Mouse (Mus musculus): Measurements from ENCODE around the gene Foxj3. TPM values are rescaled to one million over a fixed set of nuclear protein-coding genes. Genes with fewer than 3 reads are reported as not detected.
"Not testable (repeated sequence)": the region's sequence is repeated elsewhere in the genome, so short reads cannot be mapped to it uniquely, and the experiment has no call there.

The Foxj3 gene
- polyA plus RNA-seq, 1 experiment from 2014 or later = 32.6 TPM

GRCm38 (mm10) chr4:119588037-119588436 is 51.2 kb downstream of the Foxj3 start:
- H3K9me3 ChIP-seq = no peaks in the 10 kb centered on the region
- no peak overlapping the region for H3K27ac ChIP-seq
- 99% methylated on average over 2 of the region's 2 CpGs for WGBS
- H3K36me3 ChIP-seq (replicated peaks) = peaks cover 12% of the 10 kb centered on the region
- no peak overlapping the region for H3K4me3 ChIP-seq (replicated peaks)
- no peak for ATAC-seq (ENCODE audit: low FRiP score)
- H3K4me1 ChIP-seq = peaks cover 6% of the 10 kb centered on the region; the same call in 1 of the 2 replicates
- H3K9ac ChIP-seq = no peak overlapping the region
- no peak overlapping the region for H3K4me2 ChIP-seq
- H3K27me3 ChIP-seq = no peaks in the 10 kb centered on the region

GRCm38 (mm10) chr4:119589423-119589822 is 52.6 kb downstream of the Foxj3 start:
- no peak overlapping the region for H3K4me2 ChIP-seq
- ATAC-seq (ENCODE audit: low FRiP score) = no peak
- H3K9me3 ChIP-seq = no peaks in the 10 kb centered on the region
- H3K27ac ChIP-seq = no peak overlapping the region
- WGBS = 94% methylated on average over 2 of the region's 2 CpGs
- no peak overlapping the region for H3K9ac ChIP-seq
- peaks cover 12% of the 10 kb centered on the region for H3K36me3 ChIP-seq (replicated peaks)
- peaks cover 6% of the 10 kb centered on the region; the same call in 1 of the 2 replicates for H3K4me1 ChIP-seq
- H3K27me3 ChIP-seq = no peaks in the 10 kb centered on the region
- H3K4me3 ChIP-seq (replicated peaks) = no peak overlapping the region

DNA sequence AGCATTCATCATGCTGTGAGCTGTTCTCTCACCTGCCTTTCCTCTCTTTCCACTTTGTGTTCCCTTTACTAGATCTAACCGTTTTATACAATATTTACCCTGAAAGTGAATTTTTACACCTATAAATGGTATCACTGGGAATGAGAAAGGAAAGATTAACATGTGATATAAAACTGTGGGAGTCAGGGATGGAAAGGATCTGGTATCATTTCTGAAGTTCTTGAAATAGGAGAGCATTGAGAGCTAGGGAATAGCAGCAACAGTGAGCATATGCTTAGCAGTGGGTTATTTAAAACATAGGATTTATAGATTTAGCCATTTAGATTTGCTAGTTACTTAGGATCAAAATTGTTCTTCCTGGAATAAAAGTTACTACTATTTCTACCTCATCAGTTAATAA is 53.2 kb downstream of the Foxj3 start:
- no peak overlapping the region for H3K27ac ChIP-seq
- H3K36me3 ChIP-seq (replicated peaks) = peaks cover 12% of the 10 kb centered on the region
- WGBS = 91% methylated on average over 1 of the region's 1 CpGs
- H3K4me2 ChIP-seq = no peak overlapping the region
- no peaks in the 10 kb centered on the region for H3K27me3 ChIP-seq
- no peak overlapping the region for H3K9ac ChIP-seq
- H3K9me3 ChIP-seq = no peaks in the 10 kb centered on the region
- H3K4me1 ChIP-seq = peaks cover 6% of the 10 kb centered on the region; the same call in 1 of the 2 replicates
- ATAC-seq (ENCODE audit: low FRiP score) = no peak
- no peak overlapping the region for H3K4me3 ChIP-seq (replicated peaks)

GRCm38 (mm10) chr4:119592479-119592878 is 55.7 kb downstream of the Foxj3 start:
- H3K27me3 ChIP-seq = no peaks in the 10 kb centered on the region
- no peak for ATAC-seq (ENCODE audit: low FRiP score)
- H3K4me3 ChIP-seq (replicated peaks) = no peak overlapping the region
- H3K4me2 ChIP-seq = no peak overlapping the region
- H3K9ac ChIP-seq = no peak overlapping the region
- no peak overlapping the region for H3K27ac ChIP-seq
- H3K9me3 ChIP-seq = no peaks in the 10 kb centered on the region
- WGBS = 71% methylated on average over 3 of the region's 3 CpGs
- H3K4me1 ChIP-seq = peaks cover 6% of the 10 kb centered on the region; the same call in 1 of the 2 replicates
- peaks cover 6% of the 10 kb centered on the region; the same call in 1 of the 2 replicates for H3K36me3 ChIP-seq (replicated peaks)

GRCm38 (mm10) chr4:119594331-119594730 is 57.5 kb downstream of the Foxj3 start:
- WGBS = 93% methylated on average over 14 of the region's 14 CpGs
- no peaks in the 10 kb centered on the region for H3K9me3 ChIP-seq

DNA sequence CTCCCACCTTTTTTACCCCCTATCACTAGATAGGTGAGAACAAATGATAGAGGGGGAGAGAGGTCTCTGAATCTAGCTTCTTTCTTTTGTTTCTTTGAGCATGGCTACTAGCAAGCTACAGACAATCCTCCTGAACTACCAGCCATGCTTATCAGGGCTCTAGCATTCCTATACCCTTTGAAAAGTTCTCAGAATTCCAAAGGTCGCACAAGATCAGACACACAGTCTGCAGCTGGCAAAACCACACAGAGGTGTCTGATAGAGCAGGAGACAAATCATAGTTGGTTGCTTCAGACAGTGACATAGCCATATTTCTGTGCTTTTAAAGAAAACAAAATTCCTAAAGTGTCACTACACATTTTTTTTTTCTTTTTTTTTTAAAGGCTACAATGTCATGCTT is 62.8 kb downstream of the Foxj3 start:
- Histone ChIP-seq H3K27ac (no peak overlapping the region), H3K36me3 (replicated peaks) (peaks cover 9% of the 10 kb centered on the region), H3K4me1 (no peaks in the 10 kb centered on the region), H3K4me3 (replicated peaks) (no peak overlapping the region), H3K9ac (no peak overlapping the region), H3K27me3 (no peaks in the 10 kb centered on the region), H3K9me3 (no peaks in the 10 kb centered on the region), H3K4me2 (no peak overlapping the region)
- WGBS = 74% methylated on average over 1 of the region's 1 CpGs
- ATAC-seq (ENCODE audit: low FRiP score) = no peak

More at GRCm38 (mm10) chr4:119594331-119594730, 57.5 kb downstream of the Foxj3 start:
- H3K27me3 ChIP-seq = no peaks in the 10 kb centered on the region
- no peak overlapping the region for H3K4me2 ChIP-seq
- H3K4me1 ChIP-seq = peaks cover 6% of the 10 kb centered on the region; the same call in 1 of the 2 replicates
- H3K4me3 ChIP-seq (replicated peaks) = no peak overlapping the region
- no peak overlapping the region for H3K9ac ChIP-seq
- ATAC-seq (ENCODE audit: low FRiP score) = no peak
- H3K36me3 ChIP-seq (replicated peaks) = no peaks in the 10 kb centered on the region
- H3K27ac ChIP-seq = no peak overlapping the region

DNA sequence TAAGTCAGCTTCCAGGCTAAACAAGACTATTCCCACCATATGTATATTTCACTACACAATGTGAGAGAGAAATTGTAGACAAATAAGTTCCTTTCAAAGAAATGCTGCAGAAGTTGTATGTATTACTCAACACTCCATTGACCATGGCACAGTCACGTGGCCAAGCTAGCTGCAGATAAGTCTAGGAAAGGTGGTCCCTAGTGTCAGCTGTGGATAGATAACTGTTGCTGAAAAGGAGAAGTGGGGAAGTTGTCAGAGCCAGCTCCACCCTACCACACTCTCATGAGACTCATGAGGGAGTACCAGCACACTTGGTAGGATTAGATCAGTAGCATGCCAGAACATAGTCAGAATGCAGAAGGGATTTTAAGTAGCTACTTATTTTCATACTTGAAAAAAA is 72.7 kb downstream of the Foxj3 start:
- ATAC-seq (ENCODE audit: low FRiP score) = no peak
- Histone ChIP-seq H3K4me3 (replicated peaks) (no peak overlapping the region), H3K9me3 (no peaks in the 10 kb centered on the region), H3K9ac (no peak overlapping the region), H3K27me3 (no peaks in the 10 kb centered on the region), H3K36me3 (replicated peaks) (peaks cover 14% of the 10 kb centered on the region), H3K4me2 (no peak overlapping the region), H3K4me1 (peaks cover 5% of the 10 kb centered on the region; the same call in 1 of the 2 replicates), H3K27ac (no peak overlapping the region)
- 85% methylated on average over 1 of the region's 1 CpGs for WGBS

DNA sequence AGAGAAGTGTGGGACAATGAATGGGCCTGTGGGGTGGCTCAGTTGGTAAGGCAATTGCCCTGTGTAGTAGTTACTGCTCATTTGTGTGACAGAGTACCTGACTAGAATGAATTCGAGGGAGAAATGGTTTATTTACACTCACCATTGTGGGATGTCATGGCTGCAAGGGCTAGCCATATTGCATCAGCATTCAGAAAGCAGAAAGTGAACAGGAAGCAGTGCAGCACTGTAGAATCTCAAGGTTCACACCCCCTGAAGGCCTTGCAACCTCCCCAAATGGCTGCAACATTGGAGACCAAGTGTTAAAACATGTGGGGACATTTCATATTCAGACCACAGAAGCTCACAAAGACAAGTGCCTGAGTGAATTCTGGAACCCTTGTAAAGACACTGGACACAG is 77.3 kb downstream of the Foxj3 start:
- Histone ChIP-seq H3K9ac (no peak overlapping the region), H3K27ac (no peak overlapping the region), H3K4me3 (replicated peaks) (no peak overlapping the region), H3K36me3 (replicated peaks) (0 out of 2 replicates have a peak, but pooled peaks cover 3% of the 10 kb centered on the region), H3K4me2 (no peak overlapping the region), H3K4me1 (peaks cover 5% of the 10 kb centered on the region; the same call in 1 of the 2 replicates), H3K9me3 (no peaks in the 10 kb centered on the region), H3K27me3 (no peaks in the 10 kb centered on the region)
- 55% methylated on average over 1 of the region's 1 CpGs for WGBS
- no peak for ATAC-seq (ENCODE audit: low FRiP score)

- Histone ChIP-seq H3K4me1 (peaks cover 5% of the 10 kb centered on the region; the same call in 1 of the 2 replicates), H3K27me3 (no peaks in the 10 kb centered on the region), H3K9ac (no peak overlapping the region), H3K27ac (no peak overlapping the region), H3K36me3 (replicated peaks) (peaks cover 6% of the 10 kb centered on the region), H3K4me3 (replicated peaks) (no peak overlapping the region), H3K4me2 (no peak overlapping the region), H3K9me3 (no peaks in the 10 kb centered on the region)
- 86% methylated on average over 4 of the region's 4 CpGs for WGBS
- no peak for ATAC-seq (ENCODE audit: low FRiP score)
These were observed 77.9 kb downstream of the Foxj3 start for GRCm38 (mm10) chr4:119614724-119615123.

DNA sequence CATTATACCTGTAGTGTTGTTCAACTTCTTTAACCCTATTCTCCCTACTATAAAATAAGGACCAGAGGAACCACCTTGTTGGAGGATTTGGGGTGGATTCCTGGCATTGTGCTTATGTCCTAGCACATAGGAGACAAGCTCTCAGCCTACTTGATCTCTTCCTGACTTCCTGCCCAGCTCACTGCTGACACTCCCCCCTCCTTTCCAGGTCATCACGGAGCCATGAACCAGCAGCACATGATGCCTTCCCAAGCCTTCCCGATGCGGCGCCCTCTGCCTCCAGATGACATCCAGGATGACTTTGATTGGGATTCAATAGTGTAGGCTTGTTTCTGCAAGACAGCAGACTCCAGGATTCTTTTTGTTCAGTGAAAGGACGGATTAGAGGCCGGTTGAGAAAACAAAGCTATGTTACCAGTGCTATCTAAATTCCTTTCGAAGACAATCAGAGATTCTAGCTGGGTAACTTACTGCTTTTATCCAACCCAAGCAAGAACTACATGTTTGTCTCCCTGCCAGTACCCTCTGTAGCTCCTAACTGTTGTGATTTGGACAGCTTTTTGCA is 89.4 kb downstream of the Foxj3 start:
- ATAC-seq (ENCODE audit: low FRiP score) = no peak
- Histone ChIP-seq H3K4me3 (replicated peaks) (no peak overlapping the region), H3K4me2 (no peak overlapping the region), H3K36me3 (replicated peaks) (peaks cover 46% of the 10 kb centered on the region), H3K4me1 (peaks cover 16% of the 10 kb centered on the region), H3K27me3 (no peaks in the 10 kb centered on the region), H3K9me3 (no peaks in the 10 kb centered on the region), H3K27ac (no peak overlapping the region), H3K9ac (no peak overlapping the region)
- WGBS = 33% methylated on average over 7 of the region's 7 CpGs

GRCm38 (mm10) chr4:119626876-119627275 is 90.1 kb downstream of the Foxj3 start:
- peaks cover 42% of the 10 kb centered on the region for H3K36me3 ChIP-seq (replicated peaks)
- H3K27me3 ChIP-seq = no peaks in the 10 kb centered on the region
- WGBS = 69% methylated on average over 3 of the region's 3 CpGs
- no peak overlapping the region for H3K4me2 ChIP-seq
- peaks cover 17% of the 10 kb centered on the region for H3K4me1 ChIP-seq
- no peak overlapping the region for H3K4me3 ChIP-seq (replicated peaks)
- ATAC-seq (ENCODE audit: low FRiP score) = no peak
- H3K9me3 ChIP-seq = no peaks in the 10 kb centered on the region
- H3K9ac ChIP-seq = no peak overlapping the region
- H3K27ac ChIP-seq = peak overlapping the region; percentile 51; the same call in 1 of the 2 replicates

DNA sequence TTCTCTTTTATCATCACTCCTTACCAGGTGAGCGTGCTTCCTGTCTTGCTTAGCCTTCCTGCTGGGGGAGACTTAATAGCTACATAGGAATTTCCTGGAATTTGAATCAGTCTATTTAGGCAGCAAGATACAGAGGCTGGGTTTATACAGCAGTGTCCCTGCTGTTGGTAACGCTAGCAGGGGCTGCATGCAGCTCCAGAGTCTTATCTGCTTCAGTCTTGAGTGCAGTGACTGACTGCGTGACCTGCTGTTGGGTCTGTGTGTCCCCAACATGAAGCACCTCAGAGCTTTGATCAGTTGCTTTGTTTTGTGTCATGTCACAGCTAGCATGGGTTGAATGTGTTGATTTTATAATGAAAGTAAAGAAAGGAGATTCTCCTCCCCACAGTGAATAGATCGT is 90.5 kb downstream of the Foxj3 start:
- H3K27ac ChIP-seq = peak overlapping the region; percentile 51; the same call in 1 of the 2 replicates
- 41% methylated on average over 4 of the region's 4 CpGs for WGBS

DNA sequence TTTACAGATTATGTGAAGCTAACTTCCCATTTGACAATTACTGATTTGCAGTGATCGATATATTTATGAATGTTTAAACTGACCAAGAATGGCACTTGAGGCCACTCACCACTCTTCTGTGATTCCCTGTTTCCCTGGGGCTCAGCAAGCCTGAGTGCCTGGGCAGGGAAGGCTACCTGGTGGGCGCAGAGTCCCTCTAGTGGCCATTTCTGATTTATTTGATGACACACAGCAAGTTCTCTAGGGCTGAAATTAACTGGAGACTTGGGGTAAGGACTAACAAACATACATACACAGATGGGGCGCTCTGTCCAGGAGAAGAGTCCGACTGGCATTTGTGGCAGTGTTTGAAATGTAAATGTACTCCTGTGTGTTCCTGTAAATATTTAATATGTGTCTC is 91.6 kb downstream of the Foxj3 start:
- H3K4me1 ChIP-seq = peaks cover 27% of the 10 kb centered on the region
- H3K9me3 ChIP-seq; H3K4me2 ChIP-seq; H3K9ac ChIP-seq; H3K27me3 ChIP-seq; H3K27ac ChIP-seq; H3K4me3 ChIP-seq (replicated peaks): not testable (repeated sequence)
- peaks cover 32% of the 10 kb centered on the region for H3K36me3 ChIP-seq (replicated peaks)
- peak; percentile 67 for ATAC-seq (ENCODE audit: low FRiP score)
- WGBS = 94% methylated on average over 4 of the region's 4 CpGs

More for the DNA sequence above, 90.5 kb downstream of the Foxj3 start:
- Histone ChIP-seq H3K4me2 (no peak overlapping the region), H3K4me1 (peaks cover 17% of the 10 kb centered on the region), H3K36me3 (replicated peaks) (peaks cover 42% of the 10 kb centered on the region), H3K9ac (no peak overlapping the region), H3K4me3 (replicated peaks) (no peak overlapping the region), H3K9me3 (no peaks in the 10 kb centered on the region), H3K27me3 (no peaks in the 10 kb centered on the region)
- 0 out of 2 replicates have a peak, but pooled peaks have one; percentile 2 for ATAC-seq (ENCODE audit: low FRiP score)
